24 mouse cellular contexts compared by ENCODE assay signal in the genomic region with DNA sequence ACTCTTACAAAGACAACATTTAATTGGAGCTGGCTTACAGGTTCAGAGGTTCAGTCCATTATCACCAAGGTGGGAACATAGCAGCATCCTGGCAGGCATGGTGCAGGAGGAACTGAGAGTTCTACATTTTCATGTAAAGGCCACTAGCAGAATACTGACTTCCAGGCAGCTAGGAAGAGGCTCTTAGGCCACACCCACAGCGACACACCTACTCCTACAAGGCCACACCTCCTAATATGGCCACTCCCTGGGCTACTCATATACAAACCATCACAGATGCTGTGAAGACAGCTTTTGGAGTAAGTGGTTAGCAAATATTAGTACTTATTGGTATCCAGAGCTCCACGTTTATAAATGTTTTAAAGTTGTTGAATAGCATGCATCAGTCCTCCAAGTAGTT. TPM values are rescaled to one million over a fixed set of nuclear protein-coding genes. Genes with fewer than 3 reads are reported as not detected.
DNase-seq lines count a peak whose midpoint lies in the region; ATAC-seq and TF ChIP-seq lines count a peak whose summit lies in the region.
"Had no signal": no experiment of that assay in that cellular context is flagged by ENCODE, and none has a peak within 500 bp of the region (broad histone marks: within the 10 kb centered on the region; RNA-seq: fewer than 3 reads in every experiment).

No protein-coding gene starts in this region.

- H3K9me3 ChIP-seq in stomach, postnatal 0 days (ENCODE audit: control insufficient read depth, low read length), result no peaks in the 10 kb centered on the region
- H3K9me3 ChIP-seq: hindbrain, embryonic 12.5 days; limb, embryonic 12.5 days; midbrain, embryonic 13.5 days; neural tube, embryonic 13.5 days; stomach, embryonic 15.5 days had no signal

- no peak for TF ChIP-seq CTCF in stomach, postnatal 0 days (IDR thresholded peaks at IDR 0.05; ENCODE audit: low read depth)

- no peak overlapping the region for H3K4me3 ChIP-seq in stomach, postnatal 0 days (ENCODE audit: low read depth, low read length)
- H3K4me3 ChIP-seq: gastrocnemius, adult 2 months; hindbrain, embryonic 12.5 days; limb, embryonic 12.5 days; midbrain, embryonic 13.5 days; neural tube, embryonic 13.5 days; stomach, embryonic 15.5 days had no signal

- TF ChIP-seq EP300 in stomach, postnatal 0 days (optimal IDR thresholded peaks at IDR 0.05), result no peak

- H3K9ac ChIP-seq in stomach, postnatal 0 days (ENCODE audit: low read length), result no peak overlapping the region
- H3K9ac ChIP-seq: forebrain, postnatal 0 days; hindbrain, embryonic 12.5 days; limb, embryonic 12.5 days; midbrain, embryonic 13.5 days; neural tube, embryonic 13.5 days; stomach, embryonic 15.5 days had no signal

- no peak overlapping the region for H3K4me2 ChIP-seq in stomach, postnatal 0 days (replicated peaks; ENCODE audit: low read depth)
- H3K4me2 ChIP-seq: heart, embryonic 11.5 days; hindbrain, embryonic 12.5 days; limb, embryonic 12.5 days; midbrain, embryonic 13.5 days; neural tube, embryonic 13.5 days; stomach, embryonic 15.5 days had no signal

- H3K4me1 ChIP-seq in stomach, postnatal 0 days (replicated peaks; ENCODE audit: control insufficient read depth, insufficient read depth), result no peaks in the 10 kb centered on the region

- no peak for ATAC-seq in stomach, postnatal 0 days (ENCODE audit: low FRiP score, low TSS enrichment)
- ATAC-seq: forebrain, postnatal 0 days; midbrain, embryonic 13.5 days; Patski had no signal

- H3K36me3 ChIP-seq in stomach, postnatal 0 days (ENCODE audit: control insufficient read depth, insufficient read depth, low read length), result no peaks in the 10 kb centered on the region
- H3K36me3 ChIP-seq: hindbrain, embryonic 12.5 days; limb, embryonic 12.5 days; neural tube, embryonic 13.5 days; stomach, embryonic 15.5 days had no signal

- DNase-seq in kidney, adult 9 months, result peak; percentile 27
- no peak for DNase-seq in kidney, postnatal 10 days
- DNase-seq in ES-CJ7 (ENCODE audit: low read depth, low spot score) (peak; percentile 42), MN1 (ENCODE audit: low spot score) (no peak)
- DNase-seq in c-Kit-positive CD71-positive TER-119-negative erythroid progenitor cells, embryonic 14.5 days (ENCODE audit: low read depth), result peak; percentile 37
- peak; percentile 44 for DNase-seq in stomach, postnatal 0 days (ENCODE audit: low spot score)
- DNase-seq in frontal cortex, postnatal 36 days (ENCODE audit: low spot score in 2 of 2), result no peak
- DNase-seq: cerebellum, postnatal 14 days; embryo, embryonic 11 days; forebrain, postnatal 0 days; gastrocnemius, adult 2 months; heart, postnatal 14 days; lung, adult 18-20 months; lung, postnatal 14 days; right cerebral cortex, adult 18-20 months had no signal

- H3K27me3 ChIP-seq in stomach, postnatal 0 days (ENCODE audit: control insufficient read depth, insufficient read depth, low read length), result no peaks in the 10 kb centered on the region
- H3K27me3 ChIP-seq: hindbrain, embryonic 12.5 days; midbrain, embryonic 13.5 days; neural tube, embryonic 13.5 days; Patski; stomach, embryonic 15.5 days had no signal

- H3K27ac ChIP-seq in stomach, postnatal 0 days (replicated peaks), result no peak overlapping the region
- H3K27ac ChIP-seq: gastrocnemius, adult 2 months; hindbrain, embryonic 12.5 days; limb, embryonic 12.5 days; midbrain, embryonic 13.5 days; neural tube, embryonic 13.5 days; stomach, embryonic 15.5 days had no signal

- 78% methylated on average over 2 of the region's 2 CpGs for WGBS in stomach, postnatal 0 days

RNA-seq across cellular contexts. Expression of a gene that starts 3.7 kb away (rescaled TPM):
- 34.5 TPM in 2 replicates for polyA plus RNA-seq in stomach, postnatal 0 days (2015; fragmentation: Nextera tagmentation; extraction: Ambion mirVana)

RNA-seq across cellular contexts. Expression of a gene that starts 19.9 kb away (rescaled TPM):
- polyA plus RNA-seq in stomach, postnatal 0 days (2015; fragmentation: Nextera tagmentation; extraction: Ambion mirVana), result 0.11 and 0.21 TPM in 2 replicates
- polyA plus RNA-seq: heart, embryonic 11.5 days; large intestine, adult 2 months; limb, embryonic 12.5 days; spleen, adult 2 months had no signal

Comparison
In these comparisons a context has a peak if more than half of its experiments do, and no peak if none do; other contexts are left out.
1. DNase-seq: peak in kidney, adult 9 months (single experiment), ES-CJ7 (single experiment), c-Kit-positive CD71-positive TER-119-negative erythroid progenitor cells, embryonic 14.5 days (single experiment) and stomach, postnatal 0 days (single experiment); none in kidney, postnatal 10 days (single experiment), MN1 (single experiment) and frontal cortex, postnatal 36 days (0 of 2).